Mouse (Mus musculus) CH12.LX (cell line): Measurements from ENCODE around the gene Nop14. TPM values are rescaled to one million over a fixed set of nuclear protein-coding genes. Genes with fewer than 3 reads are reported as not detected.
A peak's percentile ranks its signal among the peaks of the same experiment; 100 is the strongest.

Experiments
- DNase-seq: peaks from one replicate; pipeline ENCODE4 v3.0.0-alpha.2; 2013; ENCODE audit errors: extremely low read depth
- H3K27ac ChIP-seq: 2 replicates; pipeline ENCODE4 v1.5.1; 2012; ENCODE audit warnings: low read depth, mild to moderate bottlenecking, control low read depth, moderate library complexity; ENCODE audit not compliant: insufficient read depth
- H3K27me3 ChIP-seq: replicated peaks from 2 replicates; pipeline ENCODE3; 2012; ENCODE audit warnings: inconsistent platforms
- H3K36me3 ChIP-seq, 2 experiments: replicated peaks in 1 of 2; 2 replicates each; pipeline versions ENCODE3 to v1.6.1; 2012; ENCODE audit warnings: inconsistent platforms in 1 of 2, low read length in 1 of 2, mild to moderate bottlenecking in 1 of 2, mixed read lengths in 1 of 2, moderate library complexity in 1 of 2; ENCODE audit not compliant: control insufficient read depth in 1 of 2, insufficient read depth in 1 of 2
- H3K4me1 ChIP-seq, 2 experiments: 2 replicates each; pipeline ENCODE4 v1.6.1; 2012; ENCODE audit warnings: inconsistent platforms in 1 of 2, moderate library complexity in 1 of 2; ENCODE audit not compliant: insufficient read depth in 2 of 2, control insufficient read depth in 1 of 2
- H3K4me2 ChIP-seq: 2 replicates; pipeline ENCODE4 v1.6.1; 2012; ENCODE audit warnings: low read depth, mild to moderate bottlenecking, control low read depth; ENCODE audit not compliant: poor library complexity, insufficient read depth, severe bottlenecking
- H3K4me3 ChIP-seq, 3 experiments: fragments of 150-350 bp in 1 of 3; sonication (generic) in 1 of 3; replicated peaks in 1 of 3; 2 replicates each; pipeline versions ENCODE3 to v1.5.1; 2011 to 2012; ENCODE audit warnings: low read depth in 2 of 3, low read length in 2 of 3, mild to moderate bottlenecking in 2 of 3, moderate library complexity in 2 of 3, control low read depth in 1 of 3, improper control_type of control experiment in 1 of 3, inconsistent platforms in 1 of 3, mixed read lengths in 1 of 3; ENCODE audit not compliant: poor library complexity in 1 of 3
- H3K79me2 ChIP-seq: replicated peaks from 2 replicates; pipeline ENCODE4 v1.6.1; 2012; ENCODE audit warnings: mild to moderate bottlenecking, moderate library complexity; ENCODE audit not compliant: control insufficient read depth, poor library complexity, insufficient read depth, severe bottlenecking; ENCODE audit errors: extremely low read depth
- H3K9ac ChIP-seq: 2 replicates; pipeline ENCODE4 v1.6.1; 2012; ENCODE audit warnings: low read depth, mild to moderate bottlenecking, control low read depth, moderate library complexity; ENCODE audit not compliant: insufficient read depth
- H3K9me3 ChIP-seq: replicated peaks from 2 replicates; pipeline ENCODE3; 2012; ENCODE audit warnings: low read length, inconsistent platforms, mixed read lengths
- CHD1 ChIP-seq: IDR thresholded peaks from 2 replicates; pipeline ENCODE4 v1.6.1; 2012; ENCODE audit warnings: low read depth, low read length, improper control_type of control experiment, inconsistent platforms
- CTCF ChIP-seq, 2 experiments: IDR thresholded peaks in 1 of 2; conservative IDR thresholded peaks in 1 of 2; 2 replicates each; pipeline ENCODE4 v1.5.1; 2011 to 2012; ENCODE audit warnings: low read depth in 2 of 2, low read length in 2 of 2, improper control_type of control experiment in 1 of 2, inconsistent platforms in 1 of 2, mild to moderate bottlenecking in 1 of 2, moderate library complexity in 1 of 2
- ETS1 ChIP-seq: conservative IDR thresholded peaks from 2 replicates; pipeline ENCODE4 v1.6.1; 2012; ENCODE audit warnings: low read depth, mild to moderate bottlenecking, inconsistent platforms, low read length, improper control_type of control experiment, moderate library complexity
- GABPA ChIP-seq: IDR thresholded peaks from 2 replicates; pipeline ENCODE4 v1.6.1; 2012; ENCODE audit warnings: low read depth, low read length, improper control_type of control experiment, inconsistent platforms; ENCODE audit not compliant: insufficient replicate concordance
- IRF4 ChIP-seq: IDR thresholded peaks from 2 replicates; pipeline ENCODE4 v1.6.1; 2014; ENCODE audit warnings: low read depth, mild to moderate bottlenecking, inconsistent platforms, low read length, improper control_type of control experiment
- MAZ ChIP-seq: IDR thresholded peaks from 2 replicates; pipeline ENCODE4 v1.6.1; 2012; ENCODE audit warnings: low read depth, mild to moderate bottlenecking, inconsistent platforms, low read length, improper control_type of control experiment, moderate library complexity
- MEF2A ChIP-seq: IDR thresholded peaks from 2 replicates; pipeline ENCODE4 v1.6.1; 2014; ENCODE audit warnings: low read depth, mild to moderate bottlenecking, inconsistent platforms, low read length, improper control_type of control experiment, borderline replicate concordance
- MXI1 ChIP-seq: IDR thresholded peaks from 2 replicates; pipeline ENCODE4 v1.6.1; 2011; ENCODE audit warnings: mild to moderate bottlenecking, low read depth, low read length, improper control_type of control experiment
- NELFE ChIP-seq: IDR thresholded peaks from 2 replicates; pipeline ENCODE4 v1.6.1; 2011; ENCODE audit warnings: low read depth, low read length, improper control_type of control experiment
- POLR2AphosphoS2 ChIP-seq: IDR thresholded peaks from 2 replicates; pipeline ENCODE4 v1.6.1; 2011; ENCODE audit warnings: low read depth, low read length, improper control_type of control experiment
- TCF12 ChIP-seq: IDR thresholded peaks from 2 replicates; pipeline ENCODE4 v1.6.1; 2014; ENCODE audit warnings: low read depth, mild to moderate bottlenecking, inconsistent platforms, low read length, improper control_type of control experiment
- UBTF ChIP-seq: IDR thresholded peaks from 2 replicates; pipeline ENCODE4 v1.6.1; 2012; ENCODE audit warnings: low read depth, mild to moderate bottlenecking, inconsistent platforms, low read length, improper control_type of control experiment, moderate library complexity
- USF2 ChIP-seq: conservative IDR thresholded peaks from 2 replicates; pipeline ENCODE4 v1.6.1; 2011; ENCODE audit warnings: low read depth, low read length, improper control_type of control experiment
- ZNF384 ChIP-seq: IDR thresholded peaks from 2 replicates; pipeline ENCODE4 v1.6.1; 2012; ENCODE audit warnings: low read depth, low read length, improper control_type of control experiment, inconsistent platforms
- dilution Hi-C: fragments of 300-500 bp; cut with MboI; formaldehyde crosslinking; loops from 2 replicates; pipeline ENCODE4 v1.14.3; 2020; ENCODE audit warnings: low sequenced_read_pairs; ENCODE audit not compliant: extremely low pct_unique_long_range_greater_than_20kb, extremely low pct_ligation_motif_present
- in situ Hi-C: fragments of 300-500 bp; cut with MboI; formaldehyde crosslinking; loops from 3 replicates; pipeline ENCODE4 v1.14.3; 2019; ENCODE audit warnings: low sequenced_read_pairs, low pct_ligation_motif_present, low pct_unique_long_range_greater_than_20kb, mixed read lengths
- polyA plus RNA-seq: library from polyadenylated mRNA; unstranded; fragments of >175 nt; gene quantifications from 2 replicates; pipeline ENCODE4 v1.2.1, GENCODE M21; 2012; ENCODE audit warnings: low read depth; ENCODE audit not compliant: insufficient read length
- total RNA-seq, 2 experiments: library from RNA; depleted of rRNA; stranded (reverse); fragments of 300-350 nt in 1 of 2; fragments of >200 nt in 1 of 2; gene quantifications; 2 replicates each; pipeline ENCODE4 v1.2.3; 2012 to 2014

Gene Nop14
- total and polyA plus RNA-seq, 3 experiments, result 36.6 to 101 (median 46.1) TPM

DNA sequence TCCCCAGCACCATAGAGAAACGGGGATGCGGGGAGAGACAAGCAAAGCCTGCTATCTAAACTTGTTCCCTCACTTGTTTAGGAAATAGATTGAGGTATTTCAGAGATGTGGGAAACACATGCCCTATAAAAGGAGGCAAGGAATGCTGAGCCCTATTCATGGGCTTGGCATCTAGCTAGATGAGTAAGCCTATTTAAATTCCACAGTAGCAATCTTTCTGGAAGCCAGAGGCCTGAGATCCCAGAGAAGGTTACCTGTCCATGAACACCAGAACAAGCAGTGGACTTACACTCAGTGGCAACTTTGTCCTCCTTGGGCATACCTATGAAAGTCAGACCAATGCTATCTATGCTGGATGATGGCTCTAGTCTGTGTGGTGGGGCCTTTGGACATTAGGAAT lies 3.3 kb upstream of the Nop14 start:
- in situ Hi-C loops, result loop anchor here (25.0 kb wide), 1 partner anchor 374 kb away; the partner anchor contains the start of gene Hgfac
- H3K9ac ChIP-seq, result no peak overlapping the region
- no peak overlapping the region for H3K4me3 ChIP-seq
- H3K9me3 ChIP-seq, result no peaks in the 10 kb centered on the region
- peaks cover 16% of the 10 kb centered on the region for H3K79me2 ChIP-seq
- no peak overlapping the region for H3K27ac ChIP-seq
- DNase-seq, result no peak
- no peaks in the 10 kb centered on the region for H3K27me3 ChIP-seq
- dilution Hi-C loops, result no loop called here
- peaks cover 0 to 2% of the 10 kb centered on the region in 2 experiments; a peak in 1 of 4 replicates for H3K4me1 ChIP-seq
- peaks cover 0 to 5% of the 10 kb centered on the region in 2 experiments for H3K36me3 ChIP-seq
- no peak for TF ChIP-seq TCF12
- TF ChIP-seq MAZ, result no peak
- TF ChIP-seq NELFE, result no peak
- no peak for TF ChIP-seq POLR2AphosphoS2
- TF ChIP-seq MEF2A, result no peak
- TF ChIP-seq IRF4, result no peak
- no peak for TF ChIP-seq CHD1
- no peak for TF ChIP-seq USF2
- TF ChIP-seq, all 38 proteins: peak for 0
- H3K4me2 ChIP-seq, result no peak overlapping the region

DNA sequence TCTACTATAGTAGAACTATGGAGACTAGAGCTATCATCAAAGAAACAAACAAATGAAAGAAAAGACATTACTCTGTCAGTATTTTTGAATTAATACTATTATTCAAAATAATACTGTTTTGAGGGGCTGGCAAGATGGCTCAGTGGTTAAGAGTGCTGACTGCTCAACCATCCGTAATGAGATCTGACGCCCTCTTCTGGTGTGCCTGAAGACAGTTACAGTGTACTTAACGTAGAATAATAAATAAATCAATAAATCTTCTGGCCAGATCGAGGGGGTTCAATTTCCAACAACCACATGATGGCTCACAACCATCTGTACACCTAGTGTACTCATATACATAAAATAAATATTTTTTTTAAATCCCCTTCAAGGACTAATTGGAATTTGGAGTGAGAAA lies 2.0 kb upstream of the Nop14 start:
- dilution Hi-C loops, result no loop called here
- Histone ChIP-seq H3K4me3 (peak overlapping the region in 2 of 3 experiments; percentile 59 to 69), H3K9ac (peak overlapping the region; percentile 55; the same call in 1 of the 2 replicates), H3K27me3 (no peaks in the 10 kb centered on the region), H3K36me3 (peaks cover 5 to 15% of the 10 kb centered on the region in 2 experiments), H3K79me2 (peaks cover 24% of the 10 kb centered on the region), H3K4me1 (peaks cover 0 to 11% of the 10 kb centered on the region in 2 experiments; a peak in 2 of 4 replicates), H3K4me2 (peak overlapping the region; percentile 88), H3K9me3 (no peaks in the 10 kb centered on the region), H3K27ac (no peak overlapping the region)
- in situ Hi-C loops, result loop anchor here (25.0 kb wide), 1 partner anchor 375 kb away; the partner anchor contains the start of gene Hgfac
- no peak for TF ChIP-seq MXI1
- TF ChIP-seq CHD1, result 0 out of 2 replicates have a peak, but pooled peaks have one; percentile 18
- TF ChIP-seq CTCF (conservative IDR thresholded peaks at IDR 0.05 in 1 of 2, IDR thresholded peaks at IDR 0.05 in 1 of 2; ENCODE audit: low read depth in 2 of 2, low read length in 2 of 2), result peak in 1 of 2 experiments; percentile 55; a peak in 2 of 4 replicates
- no peak for TF ChIP-seq ZNF384
- DNase-seq, result no peak

DNA sequence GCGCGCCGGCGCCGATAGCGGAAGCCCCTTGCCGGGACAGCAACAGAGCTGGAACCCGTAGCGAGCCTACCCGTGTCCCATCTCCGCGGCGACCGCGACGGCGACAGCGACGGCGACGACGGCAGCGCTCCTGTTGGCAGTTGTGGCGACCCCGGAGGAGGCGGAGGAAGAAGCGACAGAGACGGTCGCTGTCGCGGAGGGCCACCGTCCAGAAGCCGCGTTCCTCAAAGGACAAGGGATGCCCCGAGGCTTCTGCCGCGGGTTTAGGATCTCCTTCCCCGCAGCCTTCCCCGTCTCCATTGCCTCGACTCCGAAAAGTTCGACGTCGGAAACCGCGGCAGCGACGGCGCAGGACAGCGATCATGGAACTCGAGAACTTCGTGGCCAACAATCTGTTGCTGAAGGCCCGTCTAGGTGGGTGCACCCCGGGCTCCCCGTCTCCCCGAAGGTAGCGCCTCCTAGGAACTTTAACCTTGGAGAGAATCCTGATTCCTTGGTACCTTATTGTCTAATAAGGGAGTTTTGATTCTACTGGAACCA lies 713 bp upstream of the Nop14 start:
- TF ChIP-seq ETS1 (no peak), GABPA (no peak), NELFE (peak; percentile 27; the same call in 1 of the 2 replicates), CHD1 (0 out of 2 replicates have a peak, but pooled peaks have one; percentile 45), UBTF (peak; percentile 99)
- TF ChIP-seq, all 38 proteins: peak for 3
- dilution Hi-C loops (no loop called here), in situ Hi-C loops (loop anchor here (25.0 kb wide), 1 partner anchor 377 kb away; the partner anchor contains the start of gene Hgfac)
- Histone ChIP-seq H3K4me3 (peak overlapping the region; percentile 59 to 70 (median 69)), H3K9me3 (no peaks in the 10 kb centered on the region), H3K9ac (peak overlapping the region; percentile 55), H3K36me3 (peaks cover 15 to 25% of the 10 kb centered on the region in 2 experiments), H3K4me2 (peak overlapping the region; percentile 88; the same call in 1 of the 2 replicates), H3K27me3 (no peaks in the 10 kb centered on the region), H3K27ac (peak overlapping the region; percentile 92), H3K4me1 (peaks cover 0 to 11% of the 10 kb centered on the region in 2 experiments; a peak in 2 of 4 replicates), H3K79me2 (peaks cover 24% of the 10 kb centered on the region)
- no peak for DNase-seq
